In genomic region chr8:84725246-84725940, GRCm38 (mm10) we compare ENCODE assay signal across 10 mouse cellular contexts. TPM values are rescaled to one million over a fixed set of nuclear protein-coding genes. Genes with fewer than 3 reads are reported as not detected.
DNase-seq lines count a peak whose midpoint lies in the region; ATAC-seq and TF ChIP-seq lines count a peak whose summit lies in the region.
"Had no signal": no experiment of that assay in that cellular context is flagged by ENCODE, and none has a peak within 500 bp of the region (broad histone marks: within the 10 kb centered on the region; RNA-seq: fewer than 3 reads in every experiment).

No protein-coding gene starts in this region.

- H3K9me3 ChIP-seq in embryonic facial prominence, embryonic 12.5 days: no peaks in the 10 kb centered on the region
- H3K9me3 ChIP-seq in hindbrain, embryonic 15.5 days: no peaks in the 10 kb centered on the region
- H3K9me3 ChIP-seq in midbrain, embryonic 14.5 days (ENCODE audit: control insufficient read depth, low read length): no peaks in the 10 kb centered on the region

- TF ChIP-seq CTCF in kidney, adult 2 months (conservative IDR thresholded peaks at IDR 0.05; ENCODE audit: insufficient read depth, insufficient read length, low read depth, low read length): no peak

- ATAC-seq in embryonic facial prominence, embryonic 12.5 days (ENCODE audit: insufficient number of reproducible peaks, insufficient read depth, low FRiP score, low TSS enrichment): no peak
- no peak for ATAC-seq in hindbrain, embryonic 15.5 days (ENCODE audit: low FRiP score, low read depth)
- no peak for ATAC-seq in midbrain, embryonic 14.5 days (ENCODE audit: low FRiP score, low TSS enrichment)

- no peaks in the 10 kb centered on the region for H3K36me3 ChIP-seq in kidney, adult 2 months (ENCODE audit: control insufficient read depth, insufficient read depth, low read length)
- H3K36me3 ChIP-seq in embryonic facial prominence, embryonic 12.5 days: peaks cover 29% of the 10 kb centered on the region
- no peaks in the 10 kb centered on the region for H3K36me3 ChIP-seq in hindbrain, embryonic 15.5 days
- no peaks in the 10 kb centered on the region for H3K36me3 ChIP-seq in midbrain, embryonic 14.5 days (ENCODE audit: control insufficient read depth, insufficient read depth, low read length)

- no peak overlapping the region for H3K9ac ChIP-seq in embryonic facial prominence, embryonic 12.5 days
- H3K9ac ChIP-seq in hindbrain, embryonic 15.5 days: no peak overlapping the region
- no peak overlapping the region for H3K9ac ChIP-seq in midbrain, embryonic 14.5 days (replicated peaks; ENCODE audit: low read length)

- peak overlapping the region; percentile 52 for H3K27ac ChIP-seq in kidney, adult 2 months (ENCODE audit: insufficient read depth, low read depth, low read length)
- H3K27ac ChIP-seq in embryonic facial prominence, embryonic 12.5 days: peak overlapping the region; percentile 99
- peak overlapping the region; percentile 64 for H3K27ac ChIP-seq in hindbrain, embryonic 15.5 days (replicated peaks)
- peak overlapping the region; percentile 57 for H3K27ac ChIP-seq in midbrain, embryonic 14.5 days (replicated peaks; ENCODE audit: low read depth, low read length)

- WGBS in kidney, adult 2 months: 50% methylated on average over 10 of the region's 10 CpGs
- 57% methylated on average over 10 of the region's 10 CpGs for WGBS in embryonic facial prominence, embryonic 12.5 days
- WGBS in hindbrain, embryonic 15.5 days: 62% methylated on average over 10 of the region's 10 CpGs
- WGBS in midbrain, embryonic 14.5 days: 55% methylated on average over 10 of the region's 10 CpGs

- peak overlapping the region; percentile 19; the same call in 1 of the 2 replicates for H3K4me2 ChIP-seq in embryonic facial prominence, embryonic 12.5 days (replicated peaks)
- no peak overlapping the region for H3K4me2 ChIP-seq in hindbrain, embryonic 15.5 days
- H3K4me2 ChIP-seq in midbrain, embryonic 14.5 days (ENCODE audit: low read length): no peak overlapping the region

- no peaks in the 10 kb centered on the region for H3K27me3 ChIP-seq in kidney, adult 2 months (replicated peaks; ENCODE audit: control insufficient read depth, insufficient read depth, low read length)
- H3K27me3 ChIP-seq in embryonic facial prominence, embryonic 12.5 days: no peaks in the 10 kb centered on the region
- no peaks in the 10 kb centered on the region for H3K27me3 ChIP-seq in hindbrain, embryonic 15.5 days
- no peaks in the 10 kb centered on the region for H3K27me3 ChIP-seq in midbrain, embryonic 14.5 days (ENCODE audit: control insufficient read depth, insufficient read depth, low read length)

- no peak for TF ChIP-seq POLR2A in kidney, adult 2 months (IDR thresholded peaks at IDR 0.05; ENCODE audit: low read depth, low read length)

- H3K4me1 ChIP-seq in kidney, adult 2 months (ENCODE audit: control insufficient read depth, insufficient read depth, low read length): peaks cover 23% of the 10 kb centered on the region
- peaks cover 63% of the 10 kb centered on the region for H3K4me1 ChIP-seq in embryonic facial prominence, embryonic 12.5 days
- peaks cover 62% of the 10 kb centered on the region for H3K4me1 ChIP-seq in hindbrain, embryonic 15.5 days (replicated peaks)
- peaks cover 41% of the 10 kb centered on the region for H3K4me1 ChIP-seq in midbrain, embryonic 14.5 days (ENCODE audit: control insufficient read depth, insufficient read depth, low read length)

- H3K4me3 ChIP-seq in kidney, adult 2 months (ENCODE audit: insufficient read depth, low read depth, low read length): no peak overlapping the region
- no peak overlapping the region for H3K4me3 ChIP-seq in embryonic facial prominence, embryonic 12.5 days
- no peak overlapping the region for H3K4me3 ChIP-seq in hindbrain, embryonic 15.5 days
- H3K4me3 ChIP-seq in midbrain, embryonic 14.5 days (replicated peaks; ENCODE audit: low read depth, low read length): no peak overlapping the region

- no peak for DNase-seq in kidney, adult 2 months
- no peak for DNase-seq in kidney, adult 18-20 months
- DNase-seq in midbrain, embryonic 14.5 days: no peak
- no peak for DNase-seq in layer of hippocampus, postnatal 36 days
- no peak for DNase-seq in cerebellum, postnatal 14 days
- DNase-seq in natural killer cell, adult 2 months (ENCODE audit: low spot score in 2 of 2): no peak
- DNase-seq: cerebellum, adult 11-12 months; right cerebral cortex, adult 18-20 months had no signal

RNA-seq across cellular contexts. Expression of gene G430095P16Rik, which starts 2.6 kb away (rescaled TPM):
- polyA plus RNA-seq in kidney, adult 2 months (2012; rRNA removed): 0.65 and 0.81 TPM in 2 replicates
- polyA plus RNA-seq in embryonic facial prominence, embryonic 12.5 days (2016; fragmentation: Nextera tagmentation; extraction: Ambion mirVana): 7.1 and 7.4 TPM in 2 replicates
- 1.2 and 1.7 TPM in 2 replicates for polyA plus RNA-seq in hindbrain, embryonic 15.5 days (2015; fragmentation: Nextera tagmentation; extraction: Ambion mirVana)
- 0.67 and 0.91 TPM in 2 replicates for polyA plus RNA-seq in midbrain, embryonic 14.5 days (2014; fragmentation: Nextera tagmentation; extraction: Ambion mirVana)
- not detected for total RNA-seq in layer of hippocampus, postnatal 36 days (2021)

RNA-seq across cellular contexts. Expression of gene Lyl1, which starts 24.1 kb away (rescaled TPM):
- 3.2 and 4.1 TPM in 2 replicates for polyA plus RNA-seq in kidney, adult 2 months (2012; rRNA removed)
- polyA plus RNA-seq in embryonic facial prominence, embryonic 12.5 days (2016; fragmentation: Nextera tagmentation; extraction: Ambion mirVana): 4.9 and 5.0 TPM in 2 replicates
- 3.1 and 3.6 TPM in 2 replicates for polyA plus RNA-seq in hindbrain, embryonic 15.5 days (2015; fragmentation: Nextera tagmentation; extraction: Ambion mirVana)
- polyA plus RNA-seq in midbrain, embryonic 14.5 days (2014; fragmentation: Nextera tagmentation; extraction: Ambion mirVana): 1.5 and 3.8 TPM in 2 replicates
- total RNA-seq in layer of hippocampus, postnatal 36 days (2021): 1 to 10 TPM; 1.2 to 2.0 TPM

RNA-seq across cellular contexts. Expression of gene Nacc1, which starts 37.7 kb away (rescaled TPM):
- 85.8 and 93.9 TPM in 2 replicates for polyA plus RNA-seq in kidney, adult 2 months (2012; rRNA removed)
- polyA plus RNA-seq in embryonic facial prominence, embryonic 12.5 days (2016; fragmentation: Nextera tagmentation; extraction: Ambion mirVana): 19.4 and 20.8 TPM in 2 replicates
- 13.6 and 16.1 TPM in 2 replicates for polyA plus RNA-seq in hindbrain, embryonic 15.5 days (2015; fragmentation: Nextera tagmentation; extraction: Ambion mirVana)
- 19.1 and 20.2 TPM in 2 replicates for polyA plus RNA-seq in midbrain, embryonic 14.5 days (2014; fragmentation: Nextera tagmentation; extraction: Ambion mirVana)
- 10 to 100 TPM; 85.9 to 92.2 TPM for total RNA-seq in layer of hippocampus, postnatal 36 days (2021)

RNA-seq across cellular contexts. Expression of gene Trmt1, which starts 39.3 kb away (rescaled TPM):
- 73.7 and 98.9 TPM in 2 replicates for polyA plus RNA-seq in kidney, adult 2 months (2012; rRNA removed)
- polyA plus RNA-seq in embryonic facial prominence, embryonic 12.5 days (2016; fragmentation: Nextera tagmentation; extraction: Ambion mirVana): 71.2 and 73.6 TPM in 2 replicates
- 62.5 and 65.9 TPM in 2 replicates for polyA plus RNA-seq in hindbrain, embryonic 15.5 days (2015; fragmentation: Nextera tagmentation; extraction: Ambion mirVana)
- 56.9 and 59.6 TPM in 2 replicates for polyA plus RNA-seq in midbrain, embryonic 14.5 days (2014; fragmentation: Nextera tagmentation; extraction: Ambion mirVana)
- total RNA-seq in layer of hippocampus, postnatal 36 days (2021): 100 to 1,000 TPM in 1 of 2 experiments, 10 to 100 TPM in 1; 95.2 to 115 TPM
